Mouse (Mus musculus) ES-E14 (cell line): ENCODE measurements around the gene Car10. TPM values are rescaled to one million over a fixed set of nuclear protein-coding genes. Genes with fewer than 3 reads are reported as not detected.
"Not testable (repeated sequence)": the region's sequence is repeated elsewhere in the genome, so short reads cannot be mapped to it uniquely, and the experiment has no call there.

Experiments used
- DNase-seq: peaks from one replicate; pipeline ENCODE4 v3.0.0-alpha.2; 2013; ENCODE audit warnings: low read depth, low spot score
- H3K27ac ChIP-seq: 2 replicates; pipeline ENCODE4 v1.5.1; 2012; ENCODE audit warnings: low read depth, mild to moderate bottlenecking, low read length, moderate library complexity, mixed read lengths; ENCODE audit not compliant: poor library complexity, insufficient read depth, severe bottlenecking
- H3K36me3 ChIP-seq: 2 replicates; pipeline ENCODE4 v1.6.1; 2012; ENCODE audit warnings: mild to moderate bottlenecking, low read length, moderate library complexity, mixed read lengths; ENCODE audit not compliant: control insufficient read depth, poor library complexity, insufficient read depth, severe bottlenecking
- H3K4me1 ChIP-seq, 2 experiments: fragments of 150-350 bp in 1 of 2; sonication (generic) in 1 of 2; 2 replicates each; pipeline ENCODE4 v1.6.1; 2012; ENCODE audit warnings: low read length in 2 of 2, mild to moderate bottlenecking in 1 of 2, mixed read lengths in 1 of 2; ENCODE audit not compliant: control insufficient read depth in 2 of 2, insufficient read depth in 2 of 2, poor library complexity in 1 of 2
- H3K4me3 ChIP-seq, 2 experiments: fragments of 150-350 bp in 1 of 2; sonication (generic) in 1 of 2; 2 replicates each; pipeline ENCODE4 v1.5.1; 2012; ENCODE audit warnings: low read length in 2 of 2, low read depth in 1 of 2, mild to moderate bottlenecking in 1 of 2, mixed read lengths in 1 of 2; ENCODE audit not compliant: insufficient read depth in 1 of 2, poor library complexity in 1 of 2, severe bottlenecking in 1 of 2
- H3K9ac ChIP-seq: 2 replicates; pipeline ENCODE4 v1.6.1; 2012; ENCODE audit warnings: low read depth, mild to moderate bottlenecking, low read length, mixed read lengths; ENCODE audit not compliant: poor library complexity, insufficient read depth, severe bottlenecking
- H3K9me3 ChIP-seq: fragments of 150-350 bp; sonication (generic); 2 replicates; pipeline ENCODE4 v1.6.1; 2012; ENCODE audit warnings: low read depth, mild to moderate bottlenecking, low read length; ENCODE audit not compliant: control insufficient read depth, insufficient read depth
- CHD2 ChIP-seq: IDR thresholded peaks from 2 replicates; pipeline ENCODE4 v1.6.1; 2014; ENCODE audit warnings: mild to moderate bottlenecking, low read depth, low read length, inconsistent platforms
- HCFC1 ChIP-seq: IDR thresholded peaks from 2 replicates; pipeline ENCODE4 v1.6.1; 2012; ENCODE audit warnings: low read length, inconsistent platforms, borderline replicate concordance; ENCODE audit not compliant: insufficient read depth
- MAFK ChIP-seq: IDR thresholded peaks from 2 replicates; pipeline ENCODE4 v1.6.1; 2014; ENCODE audit warnings: mild to moderate bottlenecking, low read depth, low read length, inconsistent platforms; ENCODE audit not compliant: insufficient read depth
- ZC3H11A ChIP-seq: IDR thresholded peaks from 2 replicates; pipeline ENCODE4 v1.6.1; 2012; ENCODE audit warnings: low read depth, mild to moderate bottlenecking, inconsistent platforms, low read length, borderline replicate concordance
- ZNF384 ChIP-seq: IDR thresholded peaks from 2 replicates; pipeline ENCODE4 v1.6.1; 2012; ENCODE audit warnings: low read depth, low read length, inconsistent platforms
- in situ Hi-C, 2 experiments: fragments of 600-800 bp; cut with MboI; formaldehyde crosslinking; loops; one replicate each; pipeline ENCODE4 v1.15.1; 2025; ENCODE audit warnings: low sequenced_read_pairs in 2 of 2, inconsistent platforms in 1 of 2; ENCODE audit not compliant: unreplicated experiment in 2 of 2
- total RNA-seq: library from RNA; depleted of rRNA; stranded (reverse); fragments of 300-350 nt; gene quantifications from 2 replicates; pipeline ENCODE4 v1.2.3, GENCODE M21; 2012

Gene Car10
- total RNA-seq, 1 experiment, result not detected

DNA sequence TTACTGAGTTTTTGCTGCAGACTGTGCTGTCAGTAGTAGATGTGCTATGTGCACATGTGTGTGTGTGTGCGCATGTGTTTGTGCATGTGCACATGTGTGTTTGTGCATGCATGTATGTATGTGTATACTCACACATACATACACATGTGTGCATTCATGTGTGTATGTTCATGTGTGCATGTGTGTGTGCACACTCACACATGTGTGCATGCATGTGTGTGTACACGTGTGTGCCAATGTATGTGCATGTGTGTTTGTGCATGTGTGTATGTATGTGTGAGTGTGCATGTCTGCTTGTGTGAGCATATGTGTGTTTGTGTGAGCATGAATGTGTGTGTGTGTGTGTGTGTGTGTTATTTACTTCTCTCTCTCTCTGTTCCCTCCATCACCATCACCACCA, 298.5 kb downstream of the Car10 start:
- Histone ChIP-seq H3K27ac (no peak overlapping the region), H3K4me1 (no peaks in the 10 kb centered on the region), H3K4me3 (no peak overlapping the region), H3K36me3 (no peaks in the 10 kb centered on the region), H3K9me3 (no peaks in the 10 kb centered on the region), H3K9ac (no peak overlapping the region)
- no peak for DNase-seq
- no peak for TF ChIP-seq ZNF384
- TF ChIP-seq ZC3H11A, result no peak
- no peak for TF ChIP-seq CHD2
- no peak for TF ChIP-seq HCFC1
- TF ChIP-seq MAFK, result no peak
- in situ Hi-C loops, result no loop called here

DNA sequence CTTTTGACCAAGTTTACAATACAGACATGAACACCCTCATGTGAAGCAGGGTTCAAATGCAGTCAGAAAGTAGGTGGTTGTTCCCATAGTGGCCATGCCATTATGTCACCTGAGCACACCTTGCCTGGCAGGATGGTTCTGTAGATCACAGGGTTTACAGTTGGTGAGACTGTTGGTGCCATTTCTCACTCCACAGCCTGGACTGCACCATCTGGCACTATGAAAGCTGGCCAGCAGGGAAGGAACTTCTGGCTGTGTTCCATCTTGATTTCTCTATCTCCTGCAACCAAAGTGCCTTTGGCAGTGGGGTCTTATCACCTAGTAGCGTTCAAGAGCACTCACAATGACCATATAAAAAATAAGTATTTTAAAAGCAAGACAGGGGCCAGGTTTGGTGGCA, 303.3 kb downstream of the Car10 start:
- in situ Hi-C loops, H3K9me3 ChIP-seq, H3K4me1 ChIP-seq, H3K9ac ChIP-seq, DNase-seq, H3K27ac ChIP-seq, H3K36me3 ChIP-seq, H3K4me3 ChIP-seq: not testable (repeated sequence)

GRCm38 (mm10) chr11:93407981-93408380, 310.2 kb downstream of the Car10 start:
- Histone ChIP-seq H3K9me3 (no peaks in the 10 kb centered on the region), H3K4me3 (no peak overlapping the region), H3K9ac (no peak overlapping the region), H3K4me1 (no peaks in the 10 kb centered on the region), H3K27ac (no peak overlapping the region), H3K36me3 (no peaks in the 10 kb centered on the region)
- in situ Hi-C loops, result no loop called here
- TF ChIP-seq ZNF384, result no peak
- no peak for TF ChIP-seq HCFC1
- DNase-seq, result no peak

DNA sequence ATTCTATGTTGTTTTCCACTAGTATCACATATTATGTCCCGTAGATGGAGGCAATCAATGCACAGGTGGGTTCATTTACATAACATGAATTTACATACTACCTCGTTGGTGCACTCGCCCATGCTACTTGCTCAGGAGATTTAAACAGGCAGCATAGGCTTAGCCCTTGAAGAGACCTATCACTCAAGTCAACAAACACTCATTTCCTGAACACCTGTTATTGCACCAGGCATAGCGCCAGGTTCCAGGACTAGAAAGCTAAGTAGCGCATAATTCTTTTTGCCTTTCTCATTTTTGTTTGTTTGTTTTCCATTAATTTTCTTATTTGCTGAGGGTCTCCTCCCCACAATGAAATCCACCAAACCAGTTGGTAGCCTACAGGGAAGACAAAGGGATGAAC, 333.7 kb downstream of the Car10 start:
- in situ Hi-C loops, result no loop called here
- TF ChIP-seq ZC3H11A (no peak), CHD2 (no peak), HCFC1 (no peak), ZNF384 (no peak), MAFK (no peak)
- Histone ChIP-seq H3K4me1 (no peaks in the 10 kb centered on the region), H3K4me3 (no peak overlapping the region), H3K36me3 (no peaks in the 10 kb centered on the region), H3K9me3 (no peaks in the 10 kb centered on the region), H3K9ac (no peak overlapping the region), H3K27ac (no peak overlapping the region)
- no peak for DNase-seq

- no peaks in the 10 kb centered on the region for H3K36me3 ChIP-seq
- H3K27ac ChIP-seq, result no peak overlapping the region
- in situ Hi-C loops, result no loop called here
- no peak overlapping the region for H3K4me3 ChIP-seq
- TF ChIP-seq ZC3H11A (no peak), MAFK (no peak), HCFC1 (no peak), ZNF384 (no peak), CHD2 (no peak)
- DNase-seq, result no peak
- no peaks in the 10 kb centered on the region for H3K4me1 ChIP-seq
- H3K9ac ChIP-seq, result no peak overlapping the region
- no peaks in the 10 kb centered on the region for H3K9me3 ChIP-seq
These were observed 337.4 kb downstream of the Car10 start for GRCm38 (mm10) chr11:93434997-93435915.
